Mouse (Mus musculus) hindlimb bud, embryonic 11.5 days (tissue): ENCODE measurements around the gene Fbxl5.
A peak's percentile ranks its signal among the peaks of the same experiment; 100 is the strongest.

Experiments used
- DNase-seq: peaks from one replicate; pipeline ENCODE4 v3.0.0-alpha.2; 2012; ENCODE audit warnings: low read depth, low spot score; ENCODE audit errors: extremely low spot score

Fbxl5 gene

DNA sequence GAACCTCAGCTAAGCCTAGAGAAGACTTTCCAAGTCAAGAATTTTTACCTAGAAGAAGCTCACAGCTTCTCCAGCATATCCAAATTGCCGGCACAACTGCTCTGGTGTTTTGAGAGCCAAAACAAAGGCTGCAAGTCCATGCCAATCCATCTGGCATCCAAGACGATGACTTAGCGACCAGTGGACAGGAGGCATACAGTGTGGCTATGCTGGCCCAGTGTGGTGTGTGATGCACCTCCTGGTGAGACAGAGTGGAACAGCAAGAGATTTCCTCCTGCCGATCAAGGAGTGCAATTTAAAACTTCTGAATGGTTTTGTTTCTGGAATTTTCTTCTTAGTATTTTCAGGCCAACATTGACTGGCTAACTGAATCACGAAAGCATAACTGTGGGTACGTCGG, 15.2 kb upstream of the Fbxl5 start:
- DNase-seq, result no peak

DNA sequence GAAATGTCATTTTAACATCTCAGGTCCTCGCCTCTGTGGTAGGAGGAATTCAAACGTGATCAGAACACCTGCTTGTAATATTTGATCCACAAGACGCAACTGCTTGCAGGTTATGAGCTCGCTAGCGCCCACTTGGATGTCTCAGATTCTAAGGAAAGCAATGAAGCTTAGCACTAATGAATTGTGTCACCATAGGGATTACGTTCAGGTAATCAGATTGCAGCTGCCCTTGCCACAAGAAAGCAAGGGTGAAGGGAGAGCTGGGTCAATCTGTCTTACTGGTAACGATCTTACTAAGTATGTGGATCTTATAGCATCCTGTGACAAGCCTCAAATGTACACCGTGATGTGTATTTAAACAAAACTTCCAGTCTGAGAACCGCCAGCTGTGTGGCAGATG, 5.9 kb upstream of the Fbxl5 start:
- DNase-seq, result no peak

DNA sequence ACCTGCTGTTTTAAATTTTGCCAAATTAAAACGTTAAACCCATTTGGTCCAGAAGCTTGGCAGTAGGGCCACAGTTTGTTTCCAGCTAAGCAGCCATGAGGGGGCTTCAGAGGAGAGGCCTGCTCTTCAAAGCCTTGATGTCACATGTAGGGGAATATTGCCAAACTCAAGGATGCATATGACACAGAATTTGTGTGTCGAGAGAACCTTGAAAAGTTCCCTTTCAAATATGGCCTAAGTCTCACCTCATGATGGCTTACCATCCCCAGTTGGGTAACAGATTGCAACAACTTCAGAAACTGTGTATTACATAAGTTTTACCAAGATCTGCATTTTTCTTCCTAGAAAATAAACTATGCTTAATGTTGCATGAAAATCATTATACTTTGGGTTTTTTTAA, 5.4 kb upstream of the Fbxl5 start:
- DNase-seq, result no peak

DNA sequence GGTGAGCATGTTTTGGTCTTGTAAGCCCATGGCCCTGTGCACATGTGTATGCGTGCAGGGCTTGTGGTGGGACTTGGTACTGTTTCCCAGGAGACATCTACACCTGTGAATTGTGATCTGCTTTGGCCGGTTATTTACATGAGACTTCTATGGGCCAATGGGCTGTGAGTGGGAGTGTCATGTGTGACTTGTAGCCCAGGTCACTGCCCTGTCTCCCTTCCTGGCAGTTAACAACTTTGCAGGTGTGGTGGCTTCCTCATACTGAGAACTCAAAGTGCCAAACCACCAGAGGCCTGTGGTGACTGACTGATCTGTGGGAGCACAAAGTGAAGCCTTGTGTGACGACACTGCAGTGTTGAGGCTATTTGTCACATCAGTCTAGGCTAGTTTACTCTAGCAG, 3.1 kb upstream of the Fbxl5 start:
- DNase-seq, result no peak

DNA sequence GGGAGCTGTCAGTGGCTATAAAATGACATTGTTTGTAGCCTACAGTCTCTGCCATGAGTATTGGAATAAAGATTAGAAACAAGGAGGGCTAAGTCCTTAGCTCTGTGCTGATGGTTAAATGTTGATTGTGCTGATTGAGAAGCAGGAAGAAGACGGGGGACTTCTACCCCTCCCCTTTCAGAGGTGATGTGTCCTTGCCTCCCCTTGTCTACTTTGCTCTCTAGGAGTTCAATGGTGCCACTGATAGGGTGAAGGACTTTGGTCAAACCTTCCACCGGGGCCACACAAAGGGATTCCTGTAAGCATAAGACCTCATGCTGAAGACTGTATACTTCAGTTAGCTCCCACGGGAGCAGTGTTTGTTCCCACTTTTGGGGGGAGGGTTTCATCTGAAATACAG, 1.4 kb upstream of the Fbxl5 start:
- DNase-seq, result no peak

DNA sequence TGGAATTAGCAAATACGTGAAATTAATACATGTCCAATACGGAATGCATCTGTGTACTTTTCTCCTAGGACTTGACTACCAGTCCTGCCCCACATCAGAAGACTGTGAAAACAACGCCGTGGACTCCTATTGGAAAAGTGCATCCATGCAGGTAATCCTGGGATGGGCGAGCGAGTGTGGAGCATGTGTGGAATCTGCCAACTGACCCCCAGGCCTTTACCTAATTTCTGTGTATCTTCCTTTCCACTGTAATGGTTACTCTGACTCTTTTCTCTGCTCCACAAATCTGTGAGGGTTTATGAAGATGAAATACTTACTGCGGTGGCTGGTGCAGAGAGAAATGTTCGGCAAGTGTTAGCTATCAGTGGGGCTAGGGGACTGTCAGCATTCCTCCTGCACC, 761 bp upstream of the Fbxl5 start:
- no peak for DNase-seq

DNA sequence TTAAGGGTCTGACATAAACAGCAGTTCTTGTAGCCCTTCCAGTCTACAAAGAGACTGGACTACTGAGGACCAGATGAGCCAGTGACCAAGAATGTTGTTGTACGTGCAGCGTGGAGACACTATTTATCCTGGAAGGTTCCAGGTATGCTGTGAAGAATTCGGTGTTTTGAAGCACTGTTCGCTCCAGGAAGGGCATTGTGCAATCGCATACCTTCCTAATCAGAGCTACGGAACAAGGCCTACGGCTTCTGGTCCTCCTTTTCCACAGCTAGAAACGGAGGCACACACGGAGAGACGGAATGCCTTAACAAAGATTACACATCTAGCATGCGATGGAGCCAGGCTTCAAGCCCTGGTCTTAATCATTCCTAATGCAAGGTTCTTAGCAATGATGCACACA, 653 bp downstream of the Fbxl5 start:
- DNase-seq, result no peak

DNA sequence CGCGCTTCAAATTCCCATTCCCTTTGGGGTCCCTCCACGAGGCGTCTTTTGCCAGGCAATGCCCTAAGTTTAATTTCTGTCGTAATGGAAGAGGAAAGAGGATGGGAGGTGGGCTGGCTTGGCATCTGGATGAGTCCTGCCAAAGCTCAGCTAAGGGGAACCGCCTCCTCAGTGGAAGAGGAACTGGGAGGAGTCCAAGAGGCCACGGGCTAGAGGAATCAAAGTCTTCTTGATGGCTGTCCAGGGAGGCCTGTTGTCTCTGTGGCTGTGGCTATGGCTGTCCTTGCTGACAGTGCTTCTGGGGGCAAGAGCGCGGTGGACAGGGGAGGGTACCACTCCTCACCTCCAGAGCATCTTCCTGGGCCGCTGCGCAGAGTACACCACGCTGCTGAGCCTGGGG, 2.7 kb downstream of the Fbxl5 start, which contains the start of gene Bst1:
TSS of gene Bst1 (plus strand) at position 191 of the 400 bp plus-strand sequence.
- no peak for DNase-seq

DNA sequence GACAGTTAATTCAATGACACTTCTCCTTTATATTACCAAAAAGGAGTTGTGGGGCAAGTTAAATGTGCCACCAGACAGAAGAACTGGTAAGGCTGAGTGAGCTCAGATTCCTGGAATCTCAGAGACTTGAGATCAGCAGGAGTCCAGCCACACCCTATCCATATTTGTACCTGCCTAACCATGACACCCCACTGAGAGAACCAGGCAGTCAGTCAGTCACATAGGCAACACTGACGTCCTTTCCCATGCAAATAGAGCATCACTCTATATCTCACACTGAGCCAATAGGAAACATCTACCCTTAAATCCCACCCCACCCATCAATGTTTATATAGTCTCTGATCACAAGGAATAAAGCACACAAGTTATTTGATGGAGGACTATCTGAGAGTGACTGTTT, 5.7 kb downstream of the Fbxl5 start:
- no peak for DNase-seq

DNA sequence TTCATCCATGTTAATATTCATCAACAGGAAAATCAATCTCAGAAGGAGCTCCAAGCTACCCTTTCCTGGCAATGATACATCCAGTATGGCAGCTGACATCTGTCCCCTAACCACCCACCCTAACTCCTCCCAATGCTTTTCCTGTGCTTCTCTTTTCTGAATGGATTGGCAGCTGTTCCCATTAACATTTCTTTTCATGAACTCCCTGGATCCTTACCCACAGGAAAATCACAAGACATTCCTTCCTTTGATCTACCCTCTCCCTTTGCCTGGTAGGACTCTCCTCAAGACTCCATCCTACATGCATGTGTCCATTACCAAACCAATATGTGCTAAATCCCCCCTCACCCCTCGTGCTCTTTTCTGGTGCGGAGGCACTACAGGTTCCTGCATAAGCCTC, 6.9 kb downstream of the Fbxl5 start:
- no peak for DNase-seq

DNA sequence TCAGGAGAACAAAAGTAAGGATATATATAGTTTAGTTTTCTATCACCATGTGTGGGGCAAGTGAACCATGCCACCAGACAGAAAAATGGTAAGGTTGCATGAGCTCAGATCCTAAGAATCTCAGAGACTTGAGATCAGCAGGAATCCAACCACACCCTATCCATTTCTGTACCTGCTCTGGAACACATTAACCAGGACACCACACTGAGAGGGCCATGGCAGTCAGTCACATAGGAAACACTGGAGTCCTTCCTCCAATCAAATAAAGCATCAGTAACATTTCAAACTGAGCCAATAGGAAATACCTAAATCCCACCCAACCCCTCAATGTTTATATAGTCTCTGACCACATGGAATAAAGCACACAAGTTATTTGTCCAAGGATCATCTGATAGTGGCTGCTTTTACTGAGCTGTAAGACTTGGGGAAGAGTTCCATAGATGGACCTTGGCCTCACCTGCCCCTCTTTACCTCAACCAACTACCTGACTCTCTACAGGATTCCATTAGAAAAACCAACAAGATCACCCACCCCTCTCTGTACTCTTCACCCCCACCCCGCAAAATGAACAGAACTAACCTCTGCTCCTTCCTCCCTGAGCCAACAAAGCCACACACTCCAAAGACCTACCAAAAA, 10.9 kb downstream of the Fbxl5 start:
- no peak for DNase-seq

DNA sequence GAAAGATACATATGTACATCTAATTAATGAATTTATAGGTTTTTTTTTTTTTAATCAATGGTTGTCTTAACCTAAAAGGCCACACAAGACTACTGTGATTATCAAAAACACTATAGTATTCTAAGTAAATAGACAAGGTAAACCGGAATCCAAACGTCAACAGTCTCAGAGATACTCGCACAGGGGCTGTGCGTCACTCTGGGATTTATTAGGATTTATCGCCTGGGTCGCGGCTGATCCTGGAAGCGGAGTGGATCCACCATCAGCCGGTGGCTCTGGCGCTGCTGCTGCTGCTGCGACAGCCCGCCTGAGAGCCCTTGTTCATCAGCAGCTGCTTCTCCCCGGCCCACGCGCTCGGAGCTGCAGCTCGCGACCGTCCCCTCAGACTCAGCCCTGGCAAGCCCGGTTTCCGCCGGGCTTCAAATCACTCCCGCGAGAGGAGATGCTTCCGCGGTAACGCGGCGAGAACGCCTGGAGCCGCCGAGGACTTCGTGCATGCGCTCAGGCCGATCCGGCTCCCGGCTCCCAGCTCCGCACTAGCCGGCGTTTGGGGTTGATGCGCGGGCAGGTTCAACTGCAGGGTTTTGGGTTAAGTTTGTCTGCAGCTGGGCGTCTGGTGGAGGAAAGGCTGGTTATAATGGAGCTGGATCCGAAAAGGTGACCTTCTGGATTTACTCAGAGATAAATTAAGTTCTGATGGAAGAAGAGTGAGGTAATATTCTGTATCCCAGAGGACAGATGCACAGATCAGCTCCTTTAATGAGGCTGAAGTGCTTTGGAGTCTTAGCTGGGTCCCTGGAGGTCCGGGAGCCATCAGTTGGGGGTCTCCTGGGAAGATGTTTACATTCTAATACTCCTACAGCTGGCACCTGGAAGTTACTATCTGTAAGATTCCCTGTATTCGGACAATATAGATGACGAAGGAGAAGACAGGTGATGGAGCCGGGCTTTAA, 13.4 kb downstream of the Fbxl5 start:
- DNase-seq, result peak; percentile 60

DNA sequence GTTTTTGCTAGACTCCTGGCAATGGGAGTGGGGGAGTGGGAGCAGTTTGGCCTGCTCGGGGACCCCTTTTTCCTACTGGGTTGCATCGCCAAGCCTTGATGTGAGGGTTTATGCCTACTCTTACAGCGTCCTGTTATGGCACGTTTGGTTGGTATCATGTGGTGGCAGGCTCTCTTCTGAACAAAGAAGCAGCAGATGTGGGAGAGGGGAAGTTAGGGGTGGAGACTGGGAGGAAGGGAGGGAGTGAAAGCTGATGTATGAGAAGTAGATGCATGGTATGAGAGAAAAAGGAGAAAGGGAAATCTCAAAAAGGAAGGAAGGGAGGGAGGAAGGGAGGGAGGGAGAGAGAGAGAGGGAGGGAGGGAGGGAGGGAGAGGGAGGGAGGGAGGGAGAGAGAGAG, 14.5 kb downstream of the Fbxl5 start:
- DNase-seq, result no peak

DNA sequence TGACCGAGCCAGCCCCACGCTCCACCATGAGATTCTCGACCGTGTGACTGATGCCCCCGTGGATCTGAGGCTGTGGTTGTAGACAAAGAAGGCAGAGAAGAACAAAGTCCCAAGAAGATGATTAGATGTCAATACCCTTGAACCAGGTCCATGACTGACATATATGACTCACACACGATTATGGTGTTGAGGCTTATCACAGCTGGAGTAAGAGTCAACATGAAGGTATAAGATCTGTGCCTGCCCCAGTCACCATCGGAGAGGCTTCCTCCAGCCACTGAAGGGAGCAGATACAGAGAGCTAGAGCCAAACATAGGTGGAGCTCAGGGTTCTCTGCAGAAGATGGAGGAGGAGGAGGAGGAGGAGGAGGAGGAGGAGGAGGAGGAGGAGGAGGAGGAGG, 15.1 kb downstream of the Fbxl5 start:
- no peak for DNase-seq

DNA sequence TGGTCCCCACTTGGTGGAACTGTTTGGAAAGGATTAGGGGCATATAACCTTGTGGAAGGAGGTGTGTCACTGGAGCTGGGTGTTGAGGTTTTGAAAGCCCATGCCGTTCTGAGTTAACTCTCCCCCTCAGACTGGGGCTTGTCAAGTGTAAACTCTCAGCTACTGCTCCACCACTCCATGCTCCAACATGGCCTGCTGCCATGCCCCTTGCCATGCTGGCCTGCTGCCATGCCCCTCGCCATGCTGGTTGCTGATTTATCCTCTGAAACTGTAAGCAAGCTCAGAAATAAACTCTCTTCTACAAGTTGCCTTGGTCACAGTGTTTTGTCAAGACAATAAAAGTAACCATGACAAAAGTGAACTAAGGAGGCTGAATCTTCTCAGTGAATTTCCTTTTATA, 16.0 kb downstream of the Fbxl5 start:
- DNase-seq, result no peak

DNA sequence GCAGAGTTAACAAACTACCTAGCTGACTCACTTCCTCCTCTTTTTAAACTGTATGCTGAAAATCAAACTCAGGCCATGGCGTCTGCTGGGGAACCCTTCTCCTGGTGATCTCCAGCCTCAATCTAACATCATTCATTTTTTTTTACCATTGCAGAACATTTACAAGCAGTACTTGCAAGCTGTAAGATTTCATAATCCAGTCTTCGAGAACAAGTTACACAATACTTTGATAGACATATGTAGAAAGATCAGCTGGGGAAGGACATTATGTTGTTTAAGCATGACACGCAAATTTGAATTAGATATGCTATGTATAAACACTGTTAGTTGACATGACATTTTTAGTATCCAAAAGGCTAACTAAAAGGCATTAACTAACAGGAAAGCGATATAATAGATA, 19.6 kb downstream of the Fbxl5 start:
- DNase-seq, result no peak

DNA sequence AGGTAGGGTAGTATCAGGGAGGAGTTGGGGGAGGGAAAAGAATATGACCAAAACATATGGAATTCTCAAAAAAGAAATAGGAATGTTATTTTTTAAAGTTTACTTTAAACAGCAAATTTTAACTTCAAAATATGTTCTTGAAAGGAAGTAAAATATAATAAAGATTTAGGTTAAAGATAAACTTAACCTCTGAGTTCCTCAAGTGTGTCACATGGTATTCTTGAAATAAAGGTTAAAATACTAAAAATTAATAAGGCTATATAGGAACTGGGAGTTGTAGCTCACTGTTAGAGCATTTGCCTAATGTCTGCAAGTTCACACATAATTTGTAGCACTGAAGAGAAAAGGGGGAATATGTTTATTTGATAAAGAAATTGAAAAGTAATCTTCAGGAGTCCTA, 20.2 kb downstream of the Fbxl5 start:
- no peak for DNase-seq

DNA sequence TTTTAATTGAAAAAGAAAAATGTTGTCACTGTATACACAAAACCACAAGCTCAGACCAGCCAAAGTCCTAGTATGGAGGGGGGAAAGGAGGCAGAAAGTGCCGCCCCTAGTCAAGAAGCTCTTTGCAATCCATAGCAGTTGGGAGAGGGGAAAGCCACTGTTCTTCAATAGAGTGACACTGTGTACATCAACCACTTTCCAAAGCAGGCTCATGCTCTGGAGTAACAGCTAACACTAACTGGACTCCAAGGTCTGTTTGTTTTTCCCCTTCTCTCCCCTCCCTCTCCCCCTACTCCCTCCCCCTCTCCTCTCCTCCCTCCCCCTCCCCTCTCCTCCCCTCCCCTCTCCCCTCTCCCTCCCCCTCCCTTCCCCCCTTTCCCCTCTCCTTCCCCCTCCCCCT, 20.7 kb downstream of the Fbxl5 start:
- no peak for DNase-seq

DNA sequence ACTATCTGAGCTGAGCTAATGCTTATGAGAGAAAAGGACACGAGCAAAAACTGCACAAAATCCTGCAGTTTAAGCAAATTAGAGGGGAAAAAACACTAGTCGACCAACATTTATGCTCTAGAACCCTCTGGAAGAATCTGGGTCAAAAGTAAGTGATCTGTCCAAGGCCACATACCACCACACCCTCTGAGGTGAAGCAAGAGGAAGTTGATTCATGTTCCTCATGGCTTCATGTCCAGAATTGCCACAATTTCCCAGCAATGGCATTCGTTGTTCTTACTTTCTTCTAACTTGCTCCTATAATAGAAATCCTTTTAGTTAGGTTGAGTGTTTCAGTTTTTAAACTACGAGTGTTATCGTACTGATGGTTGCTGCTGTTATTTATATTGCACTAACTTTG, 21.9 kb downstream of the Fbxl5 start:
- no peak for DNase-seq

DNA sequence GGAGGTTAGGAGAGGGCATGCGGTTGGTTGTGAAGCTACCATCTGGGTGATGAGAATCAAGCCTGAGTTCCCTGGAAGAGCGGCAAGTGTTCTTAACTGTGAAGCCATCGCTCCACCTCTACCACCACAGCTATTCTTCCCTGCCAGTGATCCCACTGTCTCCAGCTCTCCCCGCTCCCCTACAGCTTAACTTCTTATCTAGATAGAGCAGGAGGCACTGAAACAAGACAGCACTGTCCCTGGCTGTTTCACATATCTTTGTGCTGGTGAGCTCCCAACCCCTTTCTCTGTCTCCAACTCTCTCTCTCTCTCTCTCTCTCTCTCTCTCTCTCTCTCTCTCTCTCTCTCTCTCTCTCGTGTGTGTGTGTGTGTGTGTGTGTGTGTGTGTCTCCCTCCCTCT, 29.1 kb downstream of the Fbxl5 start:
- no peak for DNase-seq

DNA sequence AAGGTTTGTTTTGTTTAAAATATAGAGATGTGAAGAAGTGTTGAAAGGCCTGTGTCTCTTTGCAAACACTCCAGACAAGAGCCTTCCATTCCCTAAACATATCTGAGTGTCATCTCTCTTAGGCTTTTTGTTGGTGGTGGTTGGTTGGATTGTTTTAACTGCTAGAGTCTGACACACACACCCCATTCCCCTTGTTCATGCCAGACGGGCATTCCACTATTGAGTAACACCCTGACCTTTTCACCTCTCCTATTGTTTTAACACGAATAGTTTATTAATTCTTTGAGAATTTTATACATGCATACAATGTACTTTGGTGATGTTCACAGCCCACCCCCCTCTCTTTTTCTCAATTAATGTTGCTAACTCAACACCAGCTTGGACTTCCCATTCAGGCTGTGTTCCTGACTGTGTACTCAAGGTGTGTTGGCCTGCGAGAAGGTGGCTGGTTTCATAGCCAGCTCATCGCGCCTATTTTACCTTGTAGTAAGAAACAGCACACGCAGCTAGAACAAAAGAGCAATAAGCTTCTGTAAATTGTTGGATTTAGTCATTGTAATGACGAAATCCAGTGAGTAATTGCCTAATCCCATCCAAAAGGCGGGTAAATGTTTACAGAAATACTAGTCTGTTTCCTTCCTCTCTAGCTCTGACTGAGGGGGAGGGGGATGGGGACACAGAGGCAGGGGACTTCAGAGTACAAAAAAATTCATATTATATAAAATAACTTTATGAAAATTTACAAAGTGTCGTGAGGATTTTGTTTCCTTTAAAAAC, 33.3 kb downstream of the Fbxl5 start:
- no peak for DNase-seq

DNA sequence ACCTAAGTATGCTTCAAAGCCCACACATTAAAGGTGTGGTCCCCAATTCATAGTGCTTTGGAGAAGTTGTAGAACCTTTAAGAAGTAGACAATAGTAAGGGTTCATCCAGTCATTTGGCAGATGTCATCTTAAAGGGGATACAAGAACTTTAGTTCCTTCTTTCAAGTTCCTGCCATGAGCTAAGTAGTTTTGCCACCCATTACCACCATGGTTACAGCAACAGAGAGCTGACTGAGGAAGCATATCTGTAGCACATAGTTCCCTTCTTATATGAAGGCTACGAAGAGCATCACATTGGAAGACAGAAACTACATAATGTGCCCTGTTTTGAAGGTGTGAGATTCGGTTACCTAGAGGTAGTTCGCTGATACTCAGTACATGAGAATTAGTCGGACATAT, 34.8 kb downstream of the Fbxl5 start:
- no peak for DNase-seq
